Mouse (Mus musculus): ENCODE results near the gene Maml1.

Gene Maml1

DNA sequence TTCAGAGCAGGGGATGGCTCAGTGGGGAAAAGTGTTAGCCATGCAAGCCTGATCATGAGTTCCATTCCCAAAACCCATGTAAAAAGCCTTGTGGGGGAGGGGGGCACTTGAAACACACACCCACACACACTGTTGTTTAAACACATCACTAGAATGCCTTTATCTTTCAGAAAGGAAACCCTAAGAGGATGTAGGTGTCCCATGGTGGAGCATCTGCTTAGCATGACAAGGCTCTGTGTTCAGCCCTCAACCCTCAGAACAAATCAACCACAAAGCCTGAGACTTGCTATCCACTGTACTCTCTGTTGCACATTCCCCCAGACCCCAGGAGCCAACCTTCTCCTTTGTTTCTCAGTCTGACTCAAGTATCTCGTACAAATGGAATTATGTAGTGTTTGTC is 12.1 kb downstream of the Maml1 start:
- DNase-seq (ENCODE audit: low read depth, low spot score) = no peak

DNA sequence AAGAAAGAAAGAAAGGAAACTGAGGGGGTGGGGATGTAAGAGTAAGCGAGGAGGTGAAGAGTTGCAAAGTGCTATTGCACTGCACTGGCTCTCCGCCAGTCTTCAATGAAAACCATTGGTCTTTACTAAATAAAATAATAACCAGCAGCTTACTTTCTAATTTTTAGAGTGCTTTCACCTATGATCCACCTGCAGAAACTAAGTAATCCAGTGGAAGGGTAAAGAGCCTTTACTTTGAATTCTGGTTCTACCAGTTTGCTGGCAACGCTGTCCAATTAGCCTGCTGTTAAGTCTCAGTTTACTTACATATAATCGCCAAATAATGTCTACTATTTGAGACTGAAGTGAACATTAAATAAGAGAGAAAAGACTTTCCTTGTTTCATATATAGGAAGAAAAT is 13.1 kb downstream of the Maml1 start:
- no peak for DNase-seq (ENCODE audit: low read depth, low spot score)

DNA sequence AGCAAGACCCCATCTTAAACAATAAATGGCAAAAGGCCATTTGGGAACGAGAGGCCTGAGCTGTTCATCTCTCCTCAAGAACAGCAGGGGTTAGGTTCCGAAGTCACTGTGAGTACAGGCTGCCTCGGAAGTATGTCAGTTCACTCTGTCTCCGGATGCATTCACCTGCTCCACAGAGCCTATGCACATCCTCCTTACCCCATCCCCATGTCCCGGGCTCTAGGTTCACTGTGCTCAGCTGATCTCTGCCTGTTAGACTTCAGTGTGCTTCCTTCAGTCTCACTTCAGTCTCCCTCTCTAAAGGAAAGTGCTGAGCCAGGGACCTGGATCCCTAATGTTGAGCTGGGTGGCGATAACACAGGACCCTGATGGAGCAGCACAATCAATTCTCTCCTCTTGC is 14.4 kb downstream of the Maml1 start:
- DNase-seq (ENCODE audit: low read depth, low spot score) = no peak

DNA sequence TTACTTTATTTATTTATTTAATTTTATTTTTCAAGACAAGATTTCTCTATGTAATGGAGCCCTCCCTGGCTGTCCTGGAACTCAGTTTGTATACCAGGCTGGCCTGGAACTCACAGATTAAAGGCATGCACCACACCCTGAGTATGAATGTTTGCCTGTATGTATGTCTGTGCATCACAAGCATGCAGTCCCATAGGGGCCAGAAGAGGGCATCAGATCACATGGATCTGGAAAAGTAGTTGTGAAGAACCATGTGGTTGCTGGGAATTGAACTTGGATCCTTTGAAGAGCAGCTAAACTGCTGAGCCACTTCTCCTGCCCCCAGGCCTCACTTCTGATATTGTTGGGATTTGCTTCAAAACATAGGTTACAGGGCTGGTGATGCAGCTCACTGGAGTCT is 15.1 kb downstream of the Maml1 start:
- no peak for DNase-seq (ENCODE audit: low read depth, low spot score)

DNA sequence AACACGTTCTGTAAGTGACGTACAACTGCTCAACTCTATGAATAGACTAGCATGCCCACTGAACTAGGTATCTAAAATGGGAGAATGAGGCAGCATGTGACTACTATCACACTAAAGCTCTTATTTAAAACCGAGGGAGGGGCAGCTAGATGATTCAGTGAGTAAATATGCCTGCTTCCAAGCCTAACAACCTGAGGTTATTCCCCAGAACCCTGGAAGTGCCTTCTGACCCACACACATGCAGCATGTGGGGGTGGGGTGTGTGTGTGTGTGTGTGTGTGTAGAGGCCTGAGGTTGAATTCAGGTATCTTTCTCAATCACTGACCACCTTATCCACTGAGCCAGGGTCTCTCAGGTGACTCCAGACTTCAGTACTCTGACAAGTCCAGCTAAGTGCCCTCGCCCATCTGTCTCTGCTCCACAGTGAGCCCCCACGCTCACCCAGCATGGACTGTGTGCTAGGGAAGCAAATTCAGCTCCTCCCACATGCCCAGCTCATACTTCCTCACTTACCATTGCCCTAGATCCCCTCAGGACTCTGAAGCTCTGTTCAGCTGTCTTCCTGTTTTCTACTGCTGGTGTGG is 16.5 kb downstream of the Maml1 start:
- no peak for DNase-seq (ENCODE audit: low read depth, low spot score)

DNA sequence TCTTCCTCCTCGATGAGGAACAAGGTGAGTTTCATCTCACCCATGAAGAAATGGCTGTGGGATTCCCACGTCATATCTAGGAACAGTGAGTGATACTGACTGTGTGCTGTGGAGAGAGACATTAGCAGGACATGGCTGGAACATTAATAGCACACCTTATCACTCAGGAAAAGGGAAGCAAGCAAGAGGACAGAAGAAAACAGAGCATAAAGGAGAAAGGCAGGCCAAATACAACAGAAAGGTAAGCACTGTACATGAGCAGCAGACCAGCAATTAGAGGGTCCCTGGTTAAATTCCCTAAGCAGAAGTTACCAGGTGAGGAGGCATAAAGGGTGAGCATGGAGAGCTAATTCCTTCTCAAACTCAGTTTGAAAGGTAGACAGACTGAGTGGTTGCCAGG is 17.0 kb downstream of the Maml1 start:
- DNase-seq (ENCODE audit: low read depth, low spot score) = no peak

DNA sequence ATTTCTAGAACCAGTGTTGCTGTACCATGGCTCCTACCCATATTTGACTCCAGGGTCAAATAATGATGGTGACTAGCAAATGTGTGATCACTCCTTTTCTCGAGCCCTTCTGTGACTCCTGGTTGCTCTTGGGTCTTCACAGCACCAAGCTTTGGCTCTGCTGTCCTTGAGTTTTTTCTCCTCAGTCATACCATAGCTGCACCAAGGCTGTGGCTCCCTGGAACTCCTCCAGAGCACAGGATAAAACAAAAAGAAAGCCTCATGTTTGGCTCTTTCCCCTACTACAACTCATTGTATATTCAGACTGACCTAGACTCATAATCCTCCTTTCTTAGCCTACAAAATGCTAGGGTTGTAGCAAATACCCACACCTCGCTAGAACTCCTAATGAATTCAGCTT is 19.3 kb downstream of the Maml1 start:
- DNase-seq (ENCODE audit: low read depth, low spot score) = no peak

DNA sequence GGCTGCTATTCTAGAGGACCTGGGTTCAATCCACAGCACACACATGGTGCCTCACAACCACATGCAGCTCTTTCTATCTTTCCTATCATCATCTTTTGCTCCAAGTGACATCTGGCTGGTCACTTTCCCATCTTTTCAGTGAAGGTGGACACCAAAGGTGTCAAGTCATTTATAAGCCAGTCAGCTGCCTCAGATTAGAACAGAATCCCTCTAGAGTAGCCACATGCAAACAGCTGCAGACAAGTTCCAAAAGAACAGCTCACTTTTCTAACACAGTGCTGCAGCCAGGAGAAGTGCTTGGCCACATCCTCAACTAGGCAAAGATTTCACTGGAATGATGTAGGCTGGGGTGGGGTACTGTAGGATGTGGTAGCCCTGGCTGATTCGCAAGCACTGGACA is 22.2 kb downstream of the Maml1 start:
- DNase-seq (ENCODE audit: low read depth, low spot score) = no peak

DNA sequence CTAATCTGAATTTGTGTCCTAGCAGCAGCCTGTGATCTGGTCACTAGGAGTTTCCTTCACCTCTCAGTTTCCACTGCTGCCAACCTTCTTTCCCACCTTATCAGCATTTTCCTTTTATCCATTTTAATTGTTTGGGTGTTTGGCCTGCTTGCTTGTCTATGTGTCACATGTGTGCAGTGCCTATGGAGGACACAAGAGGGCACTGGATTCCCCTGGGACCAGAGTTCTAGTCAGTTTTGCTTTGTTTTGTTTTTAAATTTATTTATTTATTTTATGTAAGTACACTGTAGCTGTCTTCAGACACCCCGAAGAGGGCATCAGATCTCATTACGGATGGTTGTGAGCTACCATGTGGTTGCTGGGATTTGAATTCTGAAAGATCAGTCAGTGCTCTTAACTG is 22.9 kb downstream of the Maml1 start:
- DNase-seq (ENCODE audit: low read depth, low spot score) = no peak

DNA sequence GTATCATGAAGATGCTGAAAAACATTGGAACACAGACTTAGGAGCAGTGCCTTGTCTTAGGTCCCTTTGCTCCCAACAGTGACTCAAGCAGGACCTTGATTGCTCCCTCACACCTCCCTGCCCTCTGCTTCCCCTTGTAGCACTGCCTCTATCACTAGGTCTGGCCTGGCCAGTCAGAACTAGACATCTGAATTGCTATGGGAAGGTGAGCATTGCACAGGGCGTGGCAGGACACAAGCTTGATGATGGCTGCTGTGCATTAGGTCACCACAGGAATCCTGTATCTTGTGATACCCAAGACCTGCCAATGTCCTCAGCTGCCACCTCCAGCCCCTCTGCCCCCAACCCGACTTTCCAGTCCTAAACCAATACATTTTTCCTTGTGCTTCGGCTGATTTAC is 25.1 kb downstream of the Maml1 start:
- no peak for DNase-seq (ENCODE audit: low read depth, low spot score)

DNA sequence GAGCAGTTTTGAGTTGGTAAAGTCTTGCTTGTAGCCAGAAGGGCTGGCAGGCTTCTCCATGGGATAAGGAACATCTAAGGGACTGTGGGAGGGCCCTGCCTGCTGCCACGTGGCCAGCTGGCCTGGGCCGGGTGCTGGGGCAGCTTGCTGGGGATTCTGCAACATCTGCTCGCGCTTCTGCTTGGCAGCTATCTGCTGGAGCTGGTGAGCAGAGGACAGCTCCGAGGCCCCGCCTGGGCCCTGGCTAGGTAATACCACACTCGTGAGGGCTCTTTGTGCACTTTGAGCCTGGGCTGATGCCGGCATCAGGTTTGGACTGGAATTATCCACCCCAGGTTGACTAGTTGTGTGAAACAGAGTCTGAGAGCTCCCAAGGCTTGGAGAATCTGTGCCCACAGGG is 26.2 kb downstream of the Maml1 start:
- no peak for DNase-seq (ENCODE audit: low read depth, low spot score)

DNA sequence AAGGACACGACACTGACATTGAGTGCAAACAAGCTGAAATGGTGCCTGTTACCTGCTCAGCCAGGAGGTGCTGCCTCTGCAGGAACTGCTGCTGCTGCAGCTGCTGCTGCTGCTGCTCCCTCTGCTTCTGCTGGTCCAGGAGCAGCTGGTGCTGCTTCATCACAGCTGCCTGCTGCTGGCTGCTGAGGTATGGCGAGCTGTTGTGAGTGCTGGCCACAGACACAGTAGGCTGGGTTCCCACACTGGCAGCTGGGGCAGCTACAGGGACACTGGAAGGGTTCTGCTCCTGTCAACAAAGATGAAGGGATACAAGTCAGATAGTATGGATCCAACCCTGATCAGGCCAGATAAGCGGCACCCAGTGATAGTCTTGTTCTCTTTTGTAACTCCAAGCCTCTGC is 28.9 kb downstream of the Maml1 start:
- DNase-seq (ENCODE audit: low read depth, low spot score) = no peak

DNA sequence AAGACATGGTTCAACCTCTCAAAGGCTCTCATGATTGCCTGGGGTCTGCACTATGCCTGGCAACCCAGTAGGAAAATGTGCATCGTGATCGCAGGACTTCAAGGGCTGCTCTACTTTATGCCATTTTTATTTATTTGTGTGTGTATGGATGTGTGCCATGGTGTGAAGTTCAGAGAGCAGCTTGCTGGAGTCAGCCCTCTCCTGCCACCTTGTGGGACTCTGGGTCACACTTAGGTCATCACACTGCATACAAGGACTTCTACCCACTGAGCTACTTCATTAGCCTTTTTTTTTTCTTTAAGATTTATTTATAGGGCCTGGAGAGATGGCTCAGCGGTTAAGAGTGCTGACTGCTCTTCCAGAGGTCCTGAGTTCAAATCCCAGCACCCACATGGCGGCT is 30.1 kb downstream of the Maml1 start:
- DNase-seq (ENCODE audit: low read depth, low spot score) = no peak

DNA sequence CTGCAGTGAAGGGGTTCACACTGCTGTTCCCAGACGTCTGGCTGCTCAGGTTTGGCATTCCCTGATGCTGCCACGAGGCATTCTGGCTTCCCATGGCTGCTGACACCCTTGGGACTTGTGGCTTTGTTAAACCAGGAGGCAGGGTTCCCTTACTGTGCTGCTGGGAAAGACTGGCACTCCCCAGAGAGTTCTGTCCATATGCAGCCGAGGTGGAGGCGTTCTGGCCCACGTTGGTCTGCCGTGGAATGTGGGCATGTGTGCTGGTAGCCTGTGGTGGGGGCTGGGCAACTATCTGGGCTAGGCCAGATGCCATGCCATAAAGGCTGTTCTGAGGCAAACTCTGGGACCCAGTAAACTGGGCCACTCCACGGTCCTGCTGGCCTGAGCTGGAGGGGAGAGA is 33.8 kb downstream of the Maml1 start:
- DNase-seq (ENCODE audit: low read depth, low spot score) = no peak

DNA sequence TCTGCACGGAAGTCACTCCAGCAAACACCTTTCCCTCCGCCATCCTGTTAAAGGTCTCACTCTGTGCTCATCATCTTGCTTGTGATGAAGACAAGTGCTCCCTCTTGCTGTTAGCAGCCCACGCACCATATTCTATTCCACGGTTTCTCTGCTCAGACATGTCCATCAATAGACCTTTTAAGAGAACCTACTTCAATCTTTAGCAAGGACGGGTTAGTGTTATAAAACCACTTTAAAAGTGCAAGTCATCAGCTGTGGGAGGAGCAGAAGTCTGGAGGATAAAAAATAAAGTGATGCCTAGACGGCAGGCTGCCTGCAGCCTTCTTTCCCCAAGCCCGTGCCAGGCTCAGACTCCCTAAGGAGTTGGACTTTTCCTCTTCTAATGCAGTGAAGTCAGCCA is 35.5 kb downstream of the Maml1 start:
- DNase-seq (ENCODE audit: low read depth, low spot score) = no peak

DNA sequence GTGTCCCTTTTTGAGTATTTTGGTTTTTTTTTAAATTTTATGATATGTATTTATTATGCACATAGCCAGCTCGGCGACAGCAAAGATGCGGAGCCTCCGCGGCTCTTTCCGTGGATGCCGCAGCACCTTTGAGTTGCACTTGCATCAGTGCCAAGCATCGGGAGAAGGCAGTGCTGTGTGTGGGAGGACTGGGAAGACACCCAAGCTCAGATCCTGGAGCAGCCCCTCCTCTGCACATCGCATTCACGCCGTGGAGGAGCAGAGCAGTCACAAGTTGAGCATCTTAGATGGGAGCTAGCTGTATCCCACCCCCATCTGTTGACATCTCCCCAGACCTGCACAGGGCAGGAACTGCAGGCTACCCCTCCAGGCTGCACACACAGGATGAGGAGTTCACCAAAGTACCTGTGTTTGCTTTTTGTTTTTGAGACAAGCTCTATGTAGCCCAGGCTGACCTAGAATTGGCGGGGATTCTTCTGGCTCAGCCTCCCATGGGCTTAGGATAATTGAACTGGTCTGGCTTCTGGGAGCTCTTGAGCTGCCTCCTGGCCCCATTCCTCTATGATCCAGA is 38.0 kb downstream of the Maml1 start:
- DNase-seq (ENCODE audit: low read depth, low spot score) = no peak

DNA sequence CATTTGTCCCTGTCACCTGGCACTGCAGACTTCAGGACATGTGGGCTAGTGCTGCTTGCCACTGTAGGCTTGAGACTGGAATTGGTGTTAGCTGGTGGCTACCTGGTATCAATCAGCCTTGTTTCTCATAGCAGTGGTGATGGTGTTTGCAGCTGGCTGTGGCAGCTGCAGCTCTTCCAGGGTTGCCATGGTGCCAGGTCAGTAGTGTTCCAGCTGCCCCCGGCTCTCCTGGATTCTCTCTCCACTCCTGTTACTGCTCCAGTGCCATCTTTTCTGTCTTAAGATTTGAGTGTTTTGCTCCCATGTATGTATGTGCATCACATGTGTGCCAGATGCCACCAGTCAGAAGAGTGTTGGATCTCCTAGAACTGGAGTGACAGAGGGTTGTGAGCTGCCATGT is 38.7 kb downstream of the Maml1 start:
- DNase-seq (ENCODE audit: low read depth, low spot score) = no peak

DNA sequence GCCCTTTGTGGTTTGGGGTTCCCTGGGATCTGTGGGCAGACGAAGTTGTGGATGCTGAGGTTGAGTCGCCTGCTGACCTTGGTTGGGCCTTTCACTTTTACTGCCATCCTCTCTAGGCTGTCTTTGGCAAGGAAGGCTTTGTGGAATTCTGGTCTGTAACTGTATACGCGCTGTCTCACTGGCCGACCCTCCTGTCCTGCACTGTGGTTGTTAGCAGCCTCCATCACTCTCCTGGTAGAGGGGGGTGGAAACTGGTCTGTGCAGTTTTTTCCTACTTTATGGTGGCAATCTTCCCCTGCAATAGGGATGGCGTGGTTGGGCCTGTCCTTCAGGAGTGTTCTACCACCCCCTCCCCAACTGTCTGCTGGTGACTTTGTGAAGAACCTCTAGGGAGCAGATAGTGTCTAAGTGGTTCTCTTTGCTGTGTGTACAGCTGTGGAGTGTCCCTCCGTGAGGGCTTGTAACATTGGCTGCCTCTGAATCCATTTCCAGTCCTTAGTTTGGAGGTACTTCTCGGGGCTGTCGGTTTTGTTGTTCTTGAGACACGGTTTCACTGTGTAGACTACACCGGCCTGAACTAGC is 39.3 kb downstream of the Maml1 start:
- DNase-seq (ENCODE audit: low read depth, low spot score) = no peak

DNA sequence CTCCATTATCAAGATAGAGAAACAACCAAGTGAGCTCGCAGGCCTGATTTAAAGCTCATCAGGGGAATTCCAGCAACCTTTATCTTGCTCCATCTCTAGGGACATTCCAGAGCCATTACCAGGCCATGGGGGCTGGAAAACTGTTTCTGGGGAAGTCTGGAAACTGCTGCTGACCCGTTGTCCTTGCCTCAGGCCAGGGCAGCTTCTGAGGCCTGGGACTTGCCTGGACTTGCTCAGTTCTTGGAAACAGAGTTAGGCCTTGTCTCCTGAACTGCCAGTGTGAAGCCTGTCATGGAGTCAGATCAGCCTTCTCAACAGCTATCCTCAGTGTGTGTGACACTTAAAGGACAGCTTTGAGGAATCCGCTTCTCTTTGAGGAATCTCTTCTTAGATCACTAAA is 39.9 kb downstream of the Maml1 start:
- DNase-seq (ENCODE audit: low read depth, low spot score) = no peak

DNA sequence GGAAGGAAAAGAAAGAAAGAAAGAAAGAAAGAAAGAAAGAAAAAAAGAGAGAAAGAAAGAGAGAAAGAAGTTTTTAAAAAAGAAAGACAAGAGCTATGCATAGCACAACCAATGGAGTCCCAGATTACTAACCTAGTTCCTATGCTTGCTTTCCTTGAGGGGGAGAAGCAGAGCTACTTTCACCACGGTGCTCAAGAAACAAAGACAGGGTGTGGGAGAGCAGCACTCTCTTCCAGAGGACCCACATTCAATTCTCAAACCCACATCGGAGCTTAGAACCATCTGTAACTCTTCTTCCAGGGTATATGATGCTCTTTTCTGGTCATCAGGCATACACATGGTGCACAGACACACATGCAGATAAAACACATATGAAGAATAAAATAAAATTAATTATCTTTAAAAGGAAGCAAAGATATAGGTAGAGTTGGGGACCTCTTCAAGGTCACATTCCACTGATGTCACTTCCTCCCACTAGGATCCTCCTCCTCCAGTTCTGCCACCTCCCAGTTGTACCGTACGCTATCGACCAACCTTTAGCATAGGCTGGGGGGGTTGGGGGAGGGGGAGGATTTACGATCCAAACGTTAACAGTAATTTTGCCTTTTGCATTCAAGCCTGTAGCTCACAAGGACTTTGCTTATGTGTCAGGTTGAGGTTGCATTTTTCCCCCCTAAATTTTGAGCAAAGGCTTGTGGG is 43.5 kb downstream of the Maml1 start:
- DNase-seq (ENCODE audit: low read depth, low spot score) = no peak

DNA sequence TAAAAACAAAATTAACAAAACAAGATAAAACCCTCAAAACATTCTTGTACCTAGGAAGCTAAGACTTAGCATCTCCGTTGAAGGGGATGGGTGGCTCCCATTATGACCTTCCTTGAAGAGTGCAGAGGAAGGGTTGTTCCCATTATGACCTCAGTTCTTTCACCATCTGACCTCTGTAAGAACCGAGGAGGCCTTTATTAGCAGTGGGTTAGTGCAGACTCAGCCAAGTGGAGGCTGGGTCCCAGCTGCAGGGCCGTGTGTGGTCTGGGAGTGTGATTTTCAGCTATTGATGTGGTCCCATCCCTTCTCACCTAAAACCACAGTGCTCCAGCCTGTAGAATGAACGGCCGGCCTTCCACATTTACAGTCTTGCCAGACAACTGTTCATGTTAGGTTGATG is 46.8 kb downstream of the Maml1 start:
- no peak for DNase-seq (ENCODE audit: low read depth, low spot score)

DNA sequence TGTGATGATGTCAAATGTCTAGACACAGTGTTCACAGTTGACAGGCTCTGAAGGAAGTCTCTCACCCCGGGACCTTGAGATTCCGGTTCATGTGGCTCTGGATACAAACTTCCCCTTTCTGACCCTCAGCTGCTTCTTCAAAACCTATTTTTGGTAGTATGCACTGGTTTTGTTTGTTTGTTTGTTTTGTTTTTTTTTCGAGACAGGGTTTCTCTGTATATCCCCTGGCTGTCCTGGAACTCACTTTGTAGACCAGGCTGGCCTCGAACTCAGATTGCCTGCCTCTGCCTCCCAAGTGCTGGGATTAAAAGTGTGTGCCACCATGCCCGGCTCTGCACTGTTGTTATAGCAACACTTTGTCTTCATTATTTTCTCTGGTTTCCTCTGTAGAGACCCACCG is 48.2 kb downstream of the Maml1 start:
- DNase-seq (ENCODE audit: low read depth, low spot score) = no peak

DNA sequence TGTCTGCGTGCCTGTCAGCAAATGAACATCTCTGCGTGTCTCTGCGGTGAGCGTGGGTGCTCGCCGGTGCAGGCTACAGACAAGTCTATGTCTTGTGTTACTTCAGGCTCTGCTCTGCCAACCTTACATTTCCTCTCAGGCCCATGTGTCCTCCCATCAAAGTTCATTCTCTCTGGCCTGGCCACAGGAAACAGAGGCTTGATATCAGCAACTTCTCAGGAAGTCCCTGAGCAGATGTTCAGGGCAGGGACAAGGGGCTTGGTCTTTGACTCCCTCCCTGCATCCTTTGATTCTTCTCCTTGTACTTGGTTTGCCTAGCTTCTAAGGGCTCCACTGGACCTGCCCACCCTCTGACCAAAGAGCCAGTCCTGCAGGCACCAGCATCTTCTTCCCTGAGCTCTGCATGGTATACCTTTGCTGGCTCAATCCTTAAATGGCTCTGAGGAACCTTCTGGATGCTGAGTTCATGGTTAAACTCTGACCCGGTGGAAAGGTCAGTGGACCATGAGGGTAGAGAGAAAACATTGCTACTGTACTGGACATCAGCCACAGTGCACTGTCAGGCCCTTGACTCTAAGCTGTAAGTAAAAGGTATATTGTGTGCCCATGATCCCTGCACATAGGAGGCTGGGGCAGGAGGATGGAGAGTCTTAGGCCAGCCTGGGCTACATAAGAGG is 51.7 kb downstream of the Maml1 start:
- DNase-seq (ENCODE audit: low read depth, low spot score) = no peak

Data from embryo, embryonic 11.5 days (tissue).